In genomic region chr7:112400175-112400574, GRCm38 (mm10) we compare ENCODE assay signal across 8 mouse cellular contexts. TPM values are rescaled to one million over a fixed set of nuclear protein-coding genes. Genes with fewer than 3 reads are reported as not detected.
DNase-seq lines count a peak whose midpoint lies in the region; ATAC-seq lines count a peak whose summit lies in the region.

No protein-coding gene starts in this region.

- intact Hi-C loops in heart, postnatal 25 days (cut with DNase I): loop anchor here (2.0 to 10.0 kb wide), 4 partner anchors 69 to 733 kb away; no protein-coding TSS in a partner anchor

- H3K4me1 ChIP-seq in forebrain, embryonic 11.5 days (replicated peaks; ENCODE audit: control insufficient read depth, insufficient read depth, low read length): peaks cover 5% of the 10 kb centered on the region

- H3K27me3 ChIP-seq in forebrain, embryonic 11.5 days (ENCODE audit: control insufficient read depth, insufficient read depth, low read length): peaks cover 9% of the 10 kb centered on the region; the same call in 1 of the 2 replicates

- H3K9me3 ChIP-seq in forebrain, embryonic 11.5 days (ENCODE audit: control insufficient read depth, low read length): no peaks in the 10 kb centered on the region

- peak; percentile 74 for DNase-seq in R1 (ENCODE audit: low read depth, low spot score)
- DNase-seq in c-Kit-positive CD71-positive TER-119-negative erythroid progenitor cells, embryonic 14.5 days (ENCODE audit: low read depth): peak; percentile 24
- DNase-seq in forebrain, embryonic 11.5 days (ENCODE audit: low spot score): peak; percentile 90
- peak; percentile 45 for DNase-seq in heart, postnatal 25 days (ENCODE audit: low spot score)
- peak; percentile 37 to 77 for DNase-seq in layer of hippocampus, adult 18-20 months (ENCODE audit: low spot score in 2 of 2)
- DNase-seq in lung, postnatal 25 days (ENCODE audit: low spot score): peak; percentile 77
- DNase-seq in right cerebral cortex, postnatal 14 days: peak; percentile 81

- 48% methylated on average over 6 of the region's 6 CpGs for WGBS in forebrain, embryonic 11.5 days

- ATAC-seq in forebrain, embryonic 11.5 days (replicated peaks; ENCODE audit: low FRiP score): peak; percentile 27
- ATAC-seq in inflammation-experienced regulatory T-cells, adult 6 months: no peak

- H3K9ac ChIP-seq in forebrain, embryonic 11.5 days (ENCODE audit: low read length): no peak overlapping the region

- no peaks in the 10 kb centered on the region for H3K36me3 ChIP-seq in forebrain, embryonic 11.5 days (ENCODE audit: control insufficient read depth, insufficient read depth, low read length)

- no peak overlapping the region for H3K4me2 ChIP-seq in forebrain, embryonic 11.5 days (ENCODE audit: low read depth, low read length, severe bottlenecking)

- no peak overlapping the region for H3K4me3 ChIP-seq in forebrain, embryonic 11.5 days (ENCODE audit: low read depth, low read length)

- H3K27ac ChIP-seq in forebrain, embryonic 11.5 days (ENCODE audit: low read depth, low read length): no peak overlapping the region

RNA-seq across cellular contexts. Expression of gene Parva, which starts 27.1 kb away (rescaled TPM):
- polyA plus RNA-seq in forebrain, embryonic 11.5 days (2014; fragmentation: Nextera tagmentation; extraction: Ambion mirVana): 63.6 and 64.5 TPM in 2 replicates
- 10 to 100 TPM; 55.2 to 61.3 TPM for total RNA-seq in heart, postnatal 25 days (2021)
- total RNA-seq in layer of hippocampus, adult 18-20 months (2021): 10 to 100 TPM; 47.0 to 49.7 TPM
- not detected for polyA plus RNA-seq in inflammation-experienced regulatory T-cells, adult 6 months (2017; shearing (Covaris generic))

Comparison
In these comparisons a context has a peak if more than half of its experiments do, and no peak if none do; other contexts are left out.
1. DNase-seq: peak in every context shown above with its lines; median percentile 90 in forebrain, embryonic 11.5 days; 81 in right cerebral cortex, postnatal 14 days; 77 in lung, postnatal 25 days; 74 in R1; 57 in layer of hippocampus, adult 18-20 months; 45 in heart, postnatal 25 days; 24 in c-Kit-positive CD71-positive TER-119-negative erythroid progenitor cells, embryonic 14.5 days.